ENCODE assay signal across 8 mouse cellular contexts in the genomic region with DNA sequence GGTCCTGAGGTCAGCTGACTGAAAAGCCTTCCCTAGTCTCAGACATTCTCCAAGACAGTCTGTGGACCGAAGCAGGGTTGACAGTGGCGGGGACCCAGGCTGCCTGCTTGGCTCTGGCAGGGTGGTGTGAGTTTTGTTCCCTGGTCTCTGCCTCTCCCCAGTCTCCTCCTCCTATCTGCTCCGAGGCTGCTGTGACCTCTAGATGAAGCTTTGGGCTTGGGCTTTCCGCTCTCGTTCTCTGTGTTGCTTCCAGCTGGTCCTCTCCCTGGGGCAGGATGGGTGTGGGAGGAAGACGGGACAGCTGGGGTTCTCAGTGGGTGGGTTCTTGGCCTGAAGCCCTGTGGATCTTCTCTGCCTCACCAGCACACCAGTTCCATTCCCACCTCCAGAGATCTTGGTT. TPM values are rescaled to one million over a fixed set of nuclear protein-coding genes. Genes with fewer than 3 reads are reported as not detected.
A peak's percentile ranks its signal among the peaks of the same experiment; 100 is the strongest.
DNase-seq lines count a peak whose midpoint lies in the region; ATAC-seq lines count a peak whose summit lies in the region.

No protein-coding gene starts in this region.

- WGBS in heart, embryonic 10.5 days: 40% methylated on average over 6 of the region's 6 CpGs
- WGBS in lung, embryonic 16.5 days: 36% methylated on average over 6 of the region's 6 CpGs

- peak; percentile 38 for DNase-seq in ES-CJ7 (ENCODE audit: low read depth, low spot score)
- peak; percentile 69 to 79 for DNase-seq in cerebellum, postnatal 10 days
- DNase-seq in heart, embryonic 10.5 days (ENCODE audit: low spot score): no peak
- peak; percentile 61 to 63 for DNase-seq in kidney, postnatal 36 days
- DNase-seq in thymus, postnatal 36 days: no peak
- DNase-seq in adrenal gland, postnatal 4 days (ENCODE audit: low spot score in 2 of 2): no peak

- no peaks in the 10 kb centered on the region for H3K9me3 ChIP-seq in heart, embryonic 10.5 days
- no peaks in the 10 kb centered on the region for H3K9me3 ChIP-seq in lung, embryonic 16.5 days (ENCODE audit: control insufficient read depth, low read length)

- H3K4me1 ChIP-seq in heart, embryonic 10.5 days: peaks cover 53% of the 10 kb centered on the region
- H3K4me1 ChIP-seq in lung, embryonic 16.5 days (replicated peaks; ENCODE audit: control insufficient read depth, insufficient read depth, low read length): peaks cover 31% of the 10 kb centered on the region

- H3K4me3 ChIP-seq in heart, embryonic 10.5 days: no peak overlapping the region
- H3K4me3 ChIP-seq in lung, embryonic 16.5 days (ENCODE audit: low read length): no peak overlapping the region

- H3K36me3 ChIP-seq in heart, embryonic 10.5 days: no peaks in the 10 kb centered on the region
- H3K36me3 ChIP-seq in lung, embryonic 16.5 days (ENCODE audit: control insufficient read depth, insufficient read depth, low read length): no peaks in the 10 kb centered on the region

- peak; percentile 87 for ATAC-seq in lung, embryonic 16.5 days (ENCODE audit: low read depth)
- ATAC-seq in inflammation-experienced regulatory T-cells, adult 6 months: no peak

- no peak overlapping the region for H3K4me2 ChIP-seq in lung, embryonic 16.5 days (ENCODE audit: low read depth, low read length)

- H3K27ac ChIP-seq in heart, embryonic 10.5 days: peak overlapping the region; percentile 60; the same call in 1 of the 2 replicates
- H3K27ac ChIP-seq in lung, embryonic 16.5 days (ENCODE audit: low read length): peak overlapping the region; percentile 70

- no peak overlapping the region for H3K9ac ChIP-seq in lung, embryonic 16.5 days (ENCODE audit: low read length)

- no peaks in the 10 kb centered on the region for H3K27me3 ChIP-seq in heart, embryonic 10.5 days (ENCODE audit: insufficient read depth, poor library complexity, severe bottlenecking)
- H3K27me3 ChIP-seq in lung, embryonic 16.5 days (ENCODE audit: control insufficient read depth, insufficient read depth, low read depth, low read length): no peaks in the 10 kb centered on the region

RNA-seq across cellular contexts. Expression of gene Parva, which starts 51.8 kb away (rescaled TPM):
- 82.5 and 94.9 TPM in 2 replicates for polyA plus RNA-seq in heart, embryonic 10.5 days (2016; fragmentation: Nextera tagmentation; extraction: Ambion mirVana)
- polyA plus RNA-seq in lung, embryonic 16.5 days (2015; fragmentation: Nextera tagmentation; extraction: Ambion mirVana): 113 and 115 TPM in 2 replicates
- 100 to 1,000 TPM; 106 to 136 TPM for total RNA-seq in adrenal gland, postnatal 4 days (2021)
- not detected for polyA plus RNA-seq in inflammation-experienced regulatory T-cells, adult 6 months (2017; shearing (Covaris generic))

Comparison
In these comparisons a context has a peak if more than half of its experiments do, and no peak if none do; other contexts are left out.
1. DNase-seq: peak in ES-CJ7 (single experiment), cerebellum, postnatal 10 days (2 of 2) and kidney, postnatal 36 days (2 of 2); none in heart, embryonic 10.5 days (single experiment), thymus, postnatal 36 days (0 of 2) and adrenal gland, postnatal 4 days (0 of 2).
2. RNA of gene Parva, which starts 51.8 kb away (polyA plus RNA-seq): 113 to 115 TPM in lung, embryonic 16.5 days and 82.5 to 94.9 TPM in heart, embryonic 10.5 days; not detected in inflammation-experienced regulatory T-cells, adult 6 months; every median in the first group is over 10 times any median in the second.